Mouse (Mus musculus) midbrain, embryonic 16.5 days (tissue): ENCODE measurements at regions not wholly inside any gene's neighbourhood (a gene's known extent, or its start where the extent isn't known, plus 50 kb on each side); places are given as distances from the start of the nearest gene placed in this dataset.

Experiments used
- ATAC-seq: fragments of 200-750 bp; cut with Nextera tagmentation; 2 replicates; pipeline ENCODE4 v1.8.0; 2017; ENCODE audit warnings: moderate TSS enrichment
- H3K27ac ChIP-seq: fragments of 300-500 bp; sonication (generic); 2 replicates; pipeline ENCODE4 v1.5.1; 2014; ENCODE audit warnings: mild to moderate bottlenecking, low read length, mixed read lengths
- H3K27me3 ChIP-seq: fragments of 300-500 bp; sonication (generic); 2 replicates; pipeline ENCODE4 v1.6.1; 2014; ENCODE audit warnings: low read depth, low read length, mixed read lengths; ENCODE audit not compliant: control insufficient read depth, insufficient read depth
- H3K36me3 ChIP-seq: fragments of 300-500 bp; sonication (generic); 2 replicates; pipeline ENCODE4 v1.6.1; 2014; ENCODE audit warnings: mild to moderate bottlenecking, low read length, moderate library complexity, mixed read lengths; ENCODE audit not compliant: control insufficient read depth, insufficient read depth
- H3K4me1 ChIP-seq: fragments of 300-500 bp; sonication (generic); 2 replicates; pipeline ENCODE4 v1.6.1; 2014; ENCODE audit warnings: mild to moderate bottlenecking, low read length, mixed read lengths; ENCODE audit not compliant: control insufficient read depth, insufficient read depth
- H3K4me2 ChIP-seq: fragments of 300-500 bp; sonication (generic); 2 replicates; pipeline ENCODE4 v1.6.1; 2014; ENCODE audit warnings: mild to moderate bottlenecking, low read length, mixed read lengths
- H3K4me3 ChIP-seq: fragments of 300-500 bp; sonication (generic); 2 replicates; pipeline ENCODE4 v1.5.1; 2014; ENCODE audit warnings: low read depth, mild to moderate bottlenecking, low read length, moderate library complexity, mixed read lengths
- H3K9ac ChIP-seq: fragments of 300-500 bp; sonication (generic); 2 replicates; pipeline ENCODE4 v1.6.1; 2014; ENCODE audit warnings: low read depth, low read length, mixed read lengths
- H3K9me3 ChIP-seq: fragments of 300-500 bp; sonication (generic); replicated peaks from 2 replicates; pipeline ENCODE4 v1.6.1; 2014; ENCODE audit warnings: mild to moderate bottlenecking, low read length, mixed read lengths; ENCODE audit not compliant: control insufficient read depth, poor library complexity, severe bottlenecking
- WGBS: fragments of 180-500 bp; shearing (Covaris S2); extraction: QIAGEN DNeasy Blood & Tissue Kit; methylation state at CpG from one replicate; pipeline ENCODE4 v1.1.7; 2014; 5-methylcytosine and 5-hydroxymethylcytosine counted together

DNA sequence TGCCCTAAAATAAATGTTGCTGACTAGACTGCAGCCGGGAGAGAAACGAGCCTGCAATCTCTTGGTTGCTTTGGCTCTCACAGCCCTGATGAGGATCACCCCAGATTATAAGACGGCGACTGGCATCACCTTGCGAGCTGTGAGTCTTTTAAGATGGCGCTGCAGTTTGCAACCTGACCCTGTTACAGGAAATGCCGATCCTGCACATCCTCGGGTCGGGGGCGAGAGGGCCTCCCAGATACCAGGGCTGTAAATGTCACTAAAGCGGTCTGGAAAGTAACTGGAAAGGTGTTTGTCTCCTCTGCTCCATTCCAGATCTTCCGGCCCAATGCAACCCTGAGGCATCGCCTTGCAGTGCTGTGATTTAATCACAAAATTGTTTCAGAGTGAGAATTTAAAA lies 53.4 kb downstream of the Cartpt start:
- Histone ChIP-seq H3K27ac (no peak overlapping the region), H3K36me3 (no peaks in the 10 kb centered on the region), H3K27me3 (no peaks in the 10 kb centered on the region), H3K9ac (no peak overlapping the region), H3K9me3 (no peaks in the 10 kb centered on the region), H3K4me1 (no peaks in the 10 kb centered on the region; the same call in 1 of the 2 replicates), H3K4me2 (no peak overlapping the region), H3K4me3 (no peak overlapping the region)
- no peak for ATAC-seq
- WGBS: 71% methylated on average over 13 of the region's 13 CpGs

DNA sequence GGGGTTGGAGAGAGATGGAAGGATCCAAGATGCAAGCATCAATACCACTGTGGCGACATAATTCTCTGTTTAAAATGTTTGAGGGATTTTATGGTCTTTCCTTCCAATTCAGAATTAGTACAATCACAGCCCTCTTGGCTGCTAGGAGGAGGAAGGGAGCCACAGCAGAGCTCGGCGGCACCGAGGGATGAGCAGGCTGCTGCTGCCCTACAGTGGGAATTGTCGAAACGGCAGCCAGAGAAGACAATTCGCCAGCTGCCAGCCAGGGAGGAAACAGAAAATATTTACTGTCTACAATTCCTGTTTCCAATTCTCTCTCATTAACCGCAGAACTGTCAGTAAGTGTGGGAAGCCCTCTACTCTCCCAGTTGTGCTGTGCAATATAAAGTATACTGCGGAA lies 58.3 kb downstream of the Cartpt start:
- peak; percentile 88 for ATAC-seq
- Histone ChIP-seq H3K36me3 (no peaks in the 10 kb centered on the region), H3K27me3 (no peaks in the 10 kb centered on the region), H3K9ac (no peak overlapping the region), H3K27ac (no peak overlapping the region), H3K4me3 (no peak overlapping the region), H3K4me2 (no peak overlapping the region), H3K9me3 (no peaks in the 10 kb centered on the region), H3K4me1 (peaks cover 5% of the 10 kb centered on the region; the same call in 1 of the 2 replicates)
- WGBS: 32% methylated on average over 9 of the region's 9 CpGs

DNA sequence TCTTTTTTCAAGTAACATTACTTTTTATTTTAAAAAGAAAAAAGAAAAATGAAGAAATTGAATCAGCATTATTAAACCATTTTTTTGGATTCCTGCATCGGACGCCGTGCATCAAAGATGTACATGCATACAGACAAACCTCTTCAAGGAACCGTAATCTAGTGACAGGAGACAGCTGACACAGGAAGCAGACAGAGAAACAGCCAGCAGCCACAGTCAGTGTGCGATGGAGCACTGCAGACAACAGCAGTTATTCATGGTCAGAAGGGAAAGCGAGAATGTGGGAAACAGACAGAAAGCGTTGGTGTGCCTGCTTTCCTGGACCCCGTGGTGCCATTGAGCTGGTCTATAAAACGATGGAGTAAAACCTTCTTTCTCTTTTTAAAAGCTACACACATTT lies 61.4 kb downstream of the Cartpt start:
- Histone ChIP-seq H3K4me3 (no peak overlapping the region), H3K27me3 (no peaks in the 10 kb centered on the region), H3K9me3 (no peaks in the 10 kb centered on the region), H3K36me3 (no peaks in the 10 kb centered on the region), H3K4me2 (peak overlapping the region; percentile 19; the same call in 1 of the 2 replicates), H3K27ac (no peak overlapping the region), H3K9ac (no peak overlapping the region; the same call in 1 of the 2 replicates), H3K4me1 (peaks cover 13% of the 10 kb centered on the region)
- WGBS: 58% methylated on average over 9 of the region's 9 CpGs
- no peak for ATAC-seq

DNA sequence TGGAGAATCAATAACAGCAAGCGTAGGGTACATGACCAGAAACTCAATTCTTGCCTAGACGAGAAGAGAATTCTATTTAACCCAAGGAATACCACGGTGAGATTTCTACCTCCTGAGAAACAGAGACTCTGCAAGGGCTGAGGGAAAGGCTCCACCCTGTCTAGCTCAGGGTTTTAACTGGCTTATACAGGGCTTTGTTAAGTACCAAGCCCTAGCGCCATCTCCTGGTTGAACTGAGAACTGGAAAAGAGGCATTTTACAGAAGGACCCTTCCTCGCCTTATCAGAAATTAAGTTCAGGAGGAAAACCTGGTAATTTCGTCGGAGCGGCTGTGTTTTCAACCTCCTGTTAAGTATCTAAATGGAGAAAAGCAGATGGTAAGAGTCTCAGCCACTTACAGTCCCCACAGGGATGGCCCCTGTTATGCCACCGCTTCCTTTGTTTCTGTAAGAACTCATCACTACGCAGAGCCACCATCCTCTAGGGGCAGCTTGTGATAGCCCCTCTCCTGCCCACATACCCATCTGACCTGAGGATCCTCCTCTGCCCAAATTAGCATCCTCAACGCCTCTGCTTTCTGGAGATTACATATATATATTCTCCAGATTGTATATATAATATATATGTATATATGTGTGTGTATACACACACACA lies 63.0 kb downstream of the Cartpt start:
- H3K36me3 ChIP-seq: no peaks in the 10 kb centered on the region
- H3K4me1 ChIP-seq: peaks cover 13% of the 10 kb centered on the region
- H3K9me3 ChIP-seq: peaks cover 5% of the 10 kb centered on the region; the same call in 1 of the 2 replicates
- peak; percentile 95 for ATAC-seq
- no peaks in the 10 kb centered on the region for H3K27me3 ChIP-seq
- peak overlapping the region; percentile 73 for H3K27ac ChIP-seq
- peak overlapping the region; percentile 22; the same call in 1 of the 2 replicates for H3K9ac ChIP-seq
- H3K4me2 ChIP-seq: peak overlapping the region; percentile 39
- WGBS: 26% methylated on average over 11 of the region's 11 CpGs
- no peak overlapping the region for H3K4me3 ChIP-seq

DNA sequence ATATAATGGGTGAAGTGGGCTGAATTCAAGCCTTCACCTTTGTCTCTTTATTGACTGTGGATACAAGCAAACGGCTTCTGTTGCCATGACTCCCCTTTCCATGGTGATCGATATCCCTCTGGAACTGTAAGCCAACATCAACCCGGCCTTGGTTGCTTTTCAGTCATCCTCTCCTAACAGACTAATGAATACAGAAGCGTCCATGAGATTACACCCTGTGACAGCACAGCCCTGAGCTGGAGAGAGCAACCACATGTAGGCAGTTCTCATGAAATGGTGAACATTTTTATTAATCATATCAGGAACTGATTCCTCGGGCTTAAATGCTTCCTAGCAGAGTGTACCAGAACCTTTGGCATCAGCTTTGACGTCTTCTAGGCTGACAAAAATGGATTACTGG lies 63.7 kb downstream of the Cartpt start:
- H3K4me2 ChIP-seq: peak overlapping the region; percentile 39
- peaks cover 5% of the 10 kb centered on the region; the same call in 1 of the 2 replicates for H3K9me3 ChIP-seq
- no peaks in the 10 kb centered on the region for H3K27me3 ChIP-seq
- no peak overlapping the region for H3K4me3 ChIP-seq
- H3K27ac ChIP-seq: peak overlapping the region; percentile 73
- peak; percentile 54 for ATAC-seq
- H3K4me1 ChIP-seq: peaks cover 9% of the 10 kb centered on the region
- WGBS: 37% methylated on average over 6 of the region's 6 CpGs
- H3K9ac ChIP-seq: no peak overlapping the region; the same call in 1 of the 2 replicates
- H3K36me3 ChIP-seq: no peaks in the 10 kb centered on the region

DNA sequence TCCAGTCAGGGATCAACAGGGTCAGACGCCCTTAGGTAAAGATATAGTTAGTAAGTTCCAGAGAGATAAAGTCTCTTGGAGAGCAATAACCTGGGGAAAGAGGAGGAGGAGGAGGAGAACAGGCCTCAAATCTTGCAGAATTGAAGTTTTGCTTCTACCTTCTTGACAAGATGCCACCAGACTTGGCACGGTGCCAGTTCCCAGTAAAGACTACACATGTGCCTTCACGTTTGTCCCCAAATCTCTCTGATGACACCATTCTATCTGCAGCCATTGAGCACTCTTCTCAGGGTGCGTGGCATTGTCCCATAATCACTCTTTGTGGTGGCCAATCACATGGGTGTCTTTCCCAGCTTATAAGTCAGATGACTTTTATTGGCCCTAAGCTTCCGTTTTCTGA lies 64.3 kb downstream of the Cartpt start:
- H3K9ac ChIP-seq: no peak overlapping the region
- no peak overlapping the region for H3K4me2 ChIP-seq
- peaks cover 9% of the 10 kb centered on the region for H3K4me1 ChIP-seq
- H3K36me3 ChIP-seq: no peaks in the 10 kb centered on the region
- no peaks in the 10 kb centered on the region for H3K27me3 ChIP-seq
- H3K4me3 ChIP-seq: no peak overlapping the region
- 83% methylated on average over 5 of the region's 5 CpGs for WGBS
- no peak for ATAC-seq
- H3K27ac ChIP-seq: no peak overlapping the region
- peaks cover 5% of the 10 kb centered on the region; the same call in 1 of the 2 replicates for H3K9me3 ChIP-seq

DNA sequence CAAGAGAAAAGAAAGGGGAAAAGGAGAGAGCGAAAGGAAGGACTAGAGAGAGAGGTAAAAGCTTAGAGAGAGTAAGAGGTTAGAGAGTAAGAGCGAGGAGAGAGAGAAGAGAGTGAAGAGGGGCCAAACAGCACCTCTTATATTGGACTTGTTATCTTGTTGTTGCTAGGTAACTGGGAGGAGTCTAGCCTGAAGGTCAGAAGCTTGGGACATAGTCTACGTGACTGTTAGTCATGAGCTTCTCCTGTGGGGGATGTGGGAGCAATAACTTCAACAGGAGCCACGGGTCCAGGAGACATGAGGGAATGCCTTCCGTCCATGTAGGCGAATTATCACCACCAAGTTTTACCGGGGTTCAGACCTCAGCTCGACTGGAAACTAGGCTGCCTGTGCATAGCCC lies 65.4 kb downstream of the Cartpt start:
- no peak overlapping the region for H3K9ac ChIP-seq
- H3K4me2 ChIP-seq: no peak overlapping the region
- peaks cover 5% of the 10 kb centered on the region; the same call in 1 of the 2 replicates for H3K9me3 ChIP-seq
- H3K27ac ChIP-seq: no peak overlapping the region
- no peaks in the 10 kb centered on the region for H3K27me3 ChIP-seq
- H3K4me3 ChIP-seq: no peak overlapping the region
- peaks cover 9% of the 10 kb centered on the region for H3K4me1 ChIP-seq
- ATAC-seq: no peak
- no peaks in the 10 kb centered on the region for H3K36me3 ChIP-seq
- WGBS: 92% methylated on average over 8 of the region's 8 CpGs

DNA sequence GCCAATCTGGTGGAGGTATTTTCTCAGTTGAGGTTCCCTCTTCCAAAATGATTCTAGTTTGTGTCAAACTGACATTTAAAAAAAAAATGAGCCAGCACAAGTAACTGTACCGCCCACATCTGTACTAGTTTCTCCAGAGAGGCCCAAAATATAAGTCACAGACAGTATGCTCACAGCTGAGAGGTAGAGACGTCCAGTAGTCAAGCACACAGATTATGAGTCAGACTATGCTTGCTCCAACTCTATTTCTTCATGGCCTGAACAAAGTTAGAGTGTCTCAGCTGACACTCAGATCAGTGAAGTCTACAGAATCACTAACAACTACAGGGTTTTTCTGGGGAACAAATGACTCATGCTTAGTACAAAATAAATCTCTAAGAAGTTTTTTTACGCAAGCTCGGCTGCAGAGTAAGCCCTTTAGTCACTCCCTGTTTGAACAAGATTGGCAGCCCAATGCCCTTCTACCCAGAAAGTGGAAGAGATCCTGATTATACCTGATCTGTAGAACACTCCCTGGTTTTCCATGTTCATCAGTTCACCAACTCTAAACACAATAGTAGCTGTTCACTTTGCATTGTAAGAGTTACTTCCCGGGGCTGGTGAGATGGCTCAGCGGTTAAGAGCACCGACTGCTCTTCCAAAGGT lies 70.7 kb downstream of the Cartpt start:
- Histone ChIP-seq H3K4me2 (no peak overlapping the region), H3K4me1 (no peaks in the 10 kb centered on the region), H3K27me3 (no peaks in the 10 kb centered on the region), H3K36me3 (no peaks in the 10 kb centered on the region), H3K9ac (no peak overlapping the region), H3K27ac (no peak overlapping the region), H3K9me3 (peaks cover 5% of the 10 kb centered on the region; the same call in 1 of the 2 replicates), H3K4me3 (no peak overlapping the region)
- no peak for ATAC-seq
- WGBS: 86% methylated on average over 7 of the region's 7 CpGs

DNA sequence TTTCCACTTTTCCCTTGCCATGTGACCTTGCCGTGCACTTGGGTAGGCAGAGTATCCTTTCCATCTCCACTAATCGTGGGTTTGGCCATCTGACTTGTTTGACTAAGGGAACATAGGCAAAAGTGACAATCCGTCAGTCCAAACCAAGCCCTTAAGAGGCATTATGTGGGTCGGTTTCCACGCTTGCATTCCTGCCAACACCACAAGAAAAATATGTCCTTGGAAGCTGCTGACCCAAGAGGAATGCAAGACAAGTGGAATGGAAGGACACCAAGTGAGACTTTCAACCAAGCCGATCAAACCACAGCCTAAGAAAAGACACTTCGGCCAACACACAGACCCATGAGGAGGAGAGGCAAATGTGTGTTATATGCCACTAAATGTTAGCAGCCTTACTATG lies 73.3 kb downstream of the Cartpt start:
- 94% methylated on average over 7 of the region's 7 CpGs for WGBS
- no peak for ATAC-seq
- H3K4me3 ChIP-seq: no peak overlapping the region

More for the DNA sequence above, 73.3 kb downstream of the Cartpt start:
- Histone ChIP-seq H3K9me3 (no peaks in the 10 kb centered on the region), H3K9ac (no peak overlapping the region), H3K36me3 (no peaks in the 10 kb centered on the region), H3K4me1 (no peaks in the 10 kb centered on the region), H3K4me2 (no peak overlapping the region), H3K27ac (no peak overlapping the region), H3K27me3 (no peaks in the 10 kb centered on the region)
